ENCODE assay signal across 8 mouse cellular contexts in genomic region chr7:123983177-123984046, GRCm38 (mm10). TPM values are rescaled to one million over a fixed set of nuclear protein-coding genes. Genes with fewer than 3 reads are reported as not detected.
DNase-seq lines count a peak whose midpoint lies in the region; ATAC-seq lines count a peak whose summit lies in the region.

No protein-coding gene starts in this region.

- peak; percentile 65; the same call in 1 of the 2 replicates for ATAC-seq in kidney, embryonic 16.5 days (ENCODE audit: low FRiP score, low TSS enrichment)
- peak; percentile 65 for ATAC-seq in midbrain, embryonic 12.5 days (ENCODE audit: low FRiP score, low read depth)

- no peak overlapping the region for H3K27ac ChIP-seq in kidney, embryonic 16.5 days (ENCODE audit: low read length)
- peak overlapping the region; percentile 53; the same call in 1 of the 2 replicates for H3K27ac ChIP-seq in hindbrain, embryonic 10.5 days
- H3K27ac ChIP-seq in midbrain, embryonic 12.5 days (replicated peaks): no peak overlapping the region

- no peak for DNase-seq in kidney, adult 18-20 months
- DNase-seq in embryo, embryonic 10.5 days (ENCODE audit: low spot score): peak; percentile 27
- DNase-seq in hindbrain, embryonic 10.5 days (ENCODE audit: low spot score): peak; percentile 48
- no peak for DNase-seq in ovary, adult 18-20 months (ENCODE audit: low spot score)
- no peak for DNase-seq in Muller cell, postnatal 12 days (ENCODE audit: inconsistent ontology term)
- DNase-seq in spleen, postnatal 10 days (ENCODE audit: low spot score in 2 of 2): no peak

- peaks cover 87% of the 10 kb centered on the region for H3K27me3 ChIP-seq in kidney, embryonic 16.5 days (ENCODE audit: insufficient read depth, low read length)
- peaks cover 84% of the 10 kb centered on the region for H3K27me3 ChIP-seq in hindbrain, embryonic 10.5 days (ENCODE audit: insufficient read depth, poor library complexity, severe bottlenecking)
- H3K27me3 ChIP-seq in midbrain, embryonic 12.5 days: peaks cover 86% of the 10 kb centered on the region

- peak overlapping the region; percentile 58 for H3K4me3 ChIP-seq in kidney, embryonic 16.5 days (ENCODE audit: low read length)
- H3K4me3 ChIP-seq in hindbrain, embryonic 10.5 days: peak overlapping the region; percentile 72
- H3K4me3 ChIP-seq in midbrain, embryonic 12.5 days: peak overlapping the region; percentile 75

- H3K4me1 ChIP-seq in kidney, embryonic 16.5 days (ENCODE audit: insufficient read depth, low read length): no peaks in the 10 kb centered on the region
- peaks cover 17% of the 10 kb centered on the region for H3K4me1 ChIP-seq in hindbrain, embryonic 10.5 days (replicated peaks)
- peaks cover 5% of the 10 kb centered on the region; the same call in 1 of the 2 replicates for H3K4me1 ChIP-seq in midbrain, embryonic 12.5 days

- H3K9me3 ChIP-seq in kidney, embryonic 16.5 days (ENCODE audit: low read length): no peaks in the 10 kb centered on the region
- no peaks in the 10 kb centered on the region for H3K9me3 ChIP-seq in hindbrain, embryonic 10.5 days
- H3K9me3 ChIP-seq in midbrain, embryonic 12.5 days: no peaks in the 10 kb centered on the region

- H3K4me2 ChIP-seq in kidney, embryonic 16.5 days (replicated peaks; ENCODE audit: low read depth, low read length): peak overlapping the region; percentile 99
- H3K4me2 ChIP-seq in midbrain, embryonic 12.5 days (replicated peaks): peak overlapping the region; percentile 99

- H3K9ac ChIP-seq in kidney, embryonic 16.5 days (replicated peaks; ENCODE audit: low read length): 0 out of 2 replicates have a peak overlapping the region, but pooled peaks have one; percentile 36
- H3K9ac ChIP-seq in midbrain, embryonic 12.5 days (replicated peaks): peak overlapping the region; percentile 53

- no peaks in the 10 kb centered on the region for H3K36me3 ChIP-seq in kidney, embryonic 16.5 days (ENCODE audit: insufficient read depth, low read length)
- H3K36me3 ChIP-seq in hindbrain, embryonic 10.5 days: no peaks in the 10 kb centered on the region
- no peaks in the 10 kb centered on the region for H3K36me3 ChIP-seq in midbrain, embryonic 12.5 days

- 2% methylated on average over 63 of the region's 97 CpGs for WGBS in kidney, embryonic 16.5 days
- under 1% methylated on average over 85 of the region's 97 CpGs for WGBS in hindbrain, embryonic 10.5 days
- WGBS in midbrain, embryonic 12.5 days: under 1% methylated on average over 66 of the region's 97 CpGs

RNA-seq across cellular contexts. Expression of gene Hs3st4, which starts 0.7 kb away (rescaled TPM):
- polyA plus RNA-seq in kidney, embryonic 16.5 days (2015; fragmentation: Nextera tagmentation; extraction: Ambion mirVana): 0.06 TPM in 2 replicates
- polyA plus RNA-seq in hindbrain, embryonic 10.5 days (2016; fragmentation: Nextera tagmentation; extraction: Ambion mirVana): 0.07 and 0.22 TPM in 2 replicates
- 1.2 TPM in 2 replicates for polyA plus RNA-seq in midbrain, embryonic 12.5 days (2016; fragmentation: Nextera tagmentation; extraction: Ambion mirVana)

Comparison
In these comparisons a context has a peak if more than half of its experiments do, and no peak if none do; other contexts are left out.
1. DNase-seq: peak in embryo, embryonic 10.5 days (single experiment) and hindbrain, embryonic 10.5 days (single experiment); none in kidney, adult 18-20 months (single experiment), ovary, adult 18-20 months (single experiment), Muller cell, postnatal 12 days (single experiment) and spleen, postnatal 10 days (0 of 2).
2. Peak in every context shown above with its lines, with median percentiles within 50 percentile points of each other: H3K4me3 ChIP-seq.